Mouse (Mus musculus) left cerebral cortex, postnatal 36 days (tissue): ENCODE measurements around the gene Lclat1. TPM values are rescaled to one million over a fixed set of nuclear protein-coding genes. Genes with fewer than 3 reads are reported as not detected.

Experiments
- DNase-seq, 2 experiments: peaks; one replicate each; pipeline ENCODE4 v3.0.0; 2021 to 2022; ENCODE audit warnings: low spot score in 2 of 2, mixed read lengths in 1 of 2
- intact Hi-C: fragments of 180-260 bp; cut with DNase I; formaldehyde crosslinking; loops from one replicate; pipeline ENCODE4 v1.15.1; 2025
- total RNA-seq, 2 experiments: library from RNA; stranded (reverse); gene quantifications; 2 replicates each; pipeline ENCODE4 v1.2.3; 2021

Gene Lclat1
- total RNA-seq, 2 experiments from 2014 or later, result 36.9 to 42.0 TPM

DNA sequence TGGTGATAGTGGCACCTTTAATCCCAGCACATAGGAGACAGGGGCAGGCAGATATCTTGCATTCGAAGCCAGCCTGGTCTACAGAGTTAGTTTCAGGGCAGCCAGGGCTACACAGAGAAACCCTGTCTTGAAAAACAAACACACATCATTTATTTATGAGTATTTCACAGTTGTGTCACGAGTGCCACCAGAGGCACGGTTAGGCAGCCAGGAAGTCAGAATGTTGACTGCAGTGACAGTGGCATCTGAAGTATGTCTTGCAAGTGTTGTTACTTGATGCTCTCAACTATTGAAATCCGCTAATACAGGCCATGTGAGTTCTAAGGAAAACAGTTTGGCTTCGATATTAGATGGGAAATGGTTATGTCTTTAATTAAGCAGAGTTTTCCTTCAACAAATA, 67.9 kb downstream of the Lclat1 start:
- intact Hi-C loops, result no loop called here
- DNase-seq, result no peak

DNA sequence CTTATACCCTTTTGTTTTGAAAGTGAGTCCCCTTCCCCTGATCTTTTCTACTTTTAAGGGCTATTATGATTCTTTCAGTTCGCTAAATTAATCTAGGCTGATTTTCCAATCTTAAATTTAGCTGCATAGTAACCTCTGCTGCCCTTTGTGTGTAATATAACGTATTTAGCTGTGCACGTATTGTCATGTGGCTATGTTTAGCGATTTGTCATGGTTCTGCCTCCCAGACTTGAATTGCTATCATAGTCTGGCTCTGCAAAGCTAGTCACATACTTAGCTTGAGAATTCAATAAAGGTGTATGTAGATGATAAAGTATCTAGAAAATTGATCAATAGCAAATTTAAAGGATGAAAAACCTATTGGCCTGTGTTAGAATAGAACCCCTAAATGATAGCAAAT, 69.3 kb downstream of the Lclat1 start:
- no peak for DNase-seq
- intact Hi-C loops, result no loop called here

DNA sequence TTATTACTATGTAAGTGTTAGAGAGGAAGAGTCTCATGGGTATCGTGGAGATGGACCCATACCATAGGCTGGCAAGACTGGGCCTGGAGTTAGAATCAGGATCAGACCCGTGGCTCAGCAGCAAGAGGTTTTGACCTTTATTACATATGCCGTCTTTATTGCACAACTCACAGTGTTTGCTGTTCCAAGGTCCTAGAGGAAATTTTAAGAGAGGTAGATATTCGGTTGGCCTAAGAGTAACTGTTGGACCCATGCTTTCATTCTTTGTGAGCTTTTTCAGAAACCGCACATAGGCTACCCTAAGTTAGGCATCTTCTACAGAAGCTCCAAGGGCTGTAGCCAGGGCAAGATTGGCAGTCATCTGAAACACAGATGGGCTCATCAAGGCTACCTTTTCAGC, 79.1 kb downstream of the Lclat1 start:
- intact Hi-C loops, result no loop called here
- DNase-seq, result no peak

DNA sequence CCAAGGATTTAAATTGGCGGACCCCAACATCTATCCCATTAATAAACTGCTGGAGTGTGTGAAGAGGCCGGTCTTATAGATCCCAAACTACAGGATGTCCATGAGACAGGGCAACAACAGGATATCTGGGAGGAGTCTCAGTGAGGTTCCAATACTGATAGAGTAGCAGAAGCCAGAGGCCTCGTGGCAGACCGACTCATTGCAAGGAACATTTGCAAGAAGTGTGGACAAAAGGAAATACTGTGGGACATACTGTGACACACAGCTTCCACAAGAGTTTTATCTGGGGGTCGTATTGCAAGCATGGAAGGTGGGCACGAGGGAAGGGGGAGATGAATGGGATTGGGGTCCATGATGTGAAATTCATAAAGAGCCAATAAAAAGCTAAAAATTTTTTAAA, 86.4 kb downstream of the Lclat1 start:
- no peak for DNase-seq
- intact Hi-C loops, result no loop called here

DNA sequence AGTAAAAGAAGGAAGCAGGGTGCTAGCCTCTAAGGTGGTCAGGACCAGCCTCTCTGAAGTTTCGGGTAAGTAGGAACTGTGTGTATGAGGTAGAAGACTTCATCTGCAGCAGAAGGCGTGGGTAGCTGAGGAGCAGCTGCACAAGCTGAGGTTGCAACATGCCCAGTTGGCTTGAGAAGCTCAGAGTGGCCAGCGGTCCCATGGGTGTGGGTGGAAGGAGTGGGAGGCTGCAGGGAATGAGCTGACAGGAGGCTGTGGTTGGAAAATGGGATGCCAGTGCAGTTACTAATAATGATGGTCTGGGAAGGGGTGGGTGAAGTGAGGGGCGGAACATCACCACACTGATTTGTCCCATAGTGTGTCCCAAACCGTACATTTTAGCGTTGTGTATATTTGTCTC, 86.8 kb downstream of the Lclat1 start:
- peak; percentile 15 to 18 for DNase-seq
- intact Hi-C loops, result no loop called here

DNA sequence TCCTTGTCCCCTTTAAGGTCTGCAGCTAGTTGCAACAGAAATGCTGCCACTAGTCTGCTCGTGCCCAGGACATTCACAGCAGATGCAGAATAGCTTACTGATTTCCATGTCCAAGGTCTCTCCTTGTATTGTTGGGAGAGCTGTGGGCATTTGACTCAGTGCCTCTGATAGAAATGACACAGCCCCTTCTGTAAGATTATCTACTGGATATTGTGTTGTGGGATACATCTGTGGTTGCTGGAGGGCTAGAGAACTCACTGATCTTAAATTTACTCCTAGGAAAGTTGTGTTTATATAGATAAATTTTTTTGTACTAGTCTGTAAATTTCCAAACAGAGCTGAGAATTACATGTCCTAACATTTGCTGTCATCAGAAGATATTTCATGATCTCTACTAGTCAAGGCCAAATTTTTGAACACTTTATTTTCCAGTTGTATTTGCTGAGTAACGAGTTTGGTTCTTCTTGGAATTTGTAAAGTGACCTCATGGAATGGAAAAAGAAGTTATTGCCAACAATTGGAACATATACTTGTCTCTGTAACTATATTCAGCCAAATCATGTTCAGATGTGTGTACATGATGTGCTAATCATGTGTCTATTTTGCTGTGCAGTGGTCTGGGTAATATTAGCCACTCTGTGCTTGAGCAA, 87.4 kb downstream of the Lclat1 start:
- DNase-seq, result no peak
- intact Hi-C loops, result no loop called here

DNA sequence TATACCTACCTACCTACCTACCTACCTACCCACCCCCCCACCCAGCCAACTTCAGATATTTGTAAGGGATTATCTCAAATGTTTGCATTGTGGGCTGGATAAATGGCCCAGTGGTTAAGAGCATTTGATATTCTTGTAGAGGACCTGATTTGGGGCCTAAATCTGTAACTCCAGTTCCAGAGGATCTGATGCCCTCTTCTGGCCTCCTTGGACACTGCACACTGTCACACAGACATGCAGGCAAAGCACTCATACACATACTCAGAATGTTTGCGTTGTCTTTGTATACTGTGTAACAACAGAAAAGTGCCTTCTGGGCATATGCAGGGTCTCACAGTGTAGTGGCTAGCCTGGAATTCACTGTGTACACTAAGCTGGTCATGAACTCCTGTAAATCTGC, 88.4 kb downstream of the Lclat1 start:
- no peak for DNase-seq
- intact Hi-C loops, result no loop called here

DNA sequence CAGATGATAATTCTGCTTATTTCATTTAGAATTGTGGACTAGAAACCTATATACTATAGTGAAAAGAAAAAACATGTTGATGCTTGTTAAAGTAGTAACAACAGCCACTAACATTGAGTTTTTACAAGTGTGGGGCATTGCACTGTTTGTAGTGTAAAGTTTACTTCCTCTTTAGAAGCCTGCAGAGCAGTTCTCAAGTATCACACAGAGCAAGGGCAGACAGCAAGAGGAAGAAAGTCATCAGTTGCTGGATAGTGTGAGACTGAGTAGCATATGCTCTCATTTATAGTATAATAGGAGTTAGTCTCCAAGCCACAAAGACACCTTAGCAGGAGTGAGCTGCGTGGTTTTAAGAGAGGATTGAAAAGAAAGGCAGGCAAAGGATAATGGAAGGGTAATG, 89.9 kb downstream of the Lclat1 start:
- intact Hi-C loops, result no loop called here
- DNase-seq, result no peak

DNA sequence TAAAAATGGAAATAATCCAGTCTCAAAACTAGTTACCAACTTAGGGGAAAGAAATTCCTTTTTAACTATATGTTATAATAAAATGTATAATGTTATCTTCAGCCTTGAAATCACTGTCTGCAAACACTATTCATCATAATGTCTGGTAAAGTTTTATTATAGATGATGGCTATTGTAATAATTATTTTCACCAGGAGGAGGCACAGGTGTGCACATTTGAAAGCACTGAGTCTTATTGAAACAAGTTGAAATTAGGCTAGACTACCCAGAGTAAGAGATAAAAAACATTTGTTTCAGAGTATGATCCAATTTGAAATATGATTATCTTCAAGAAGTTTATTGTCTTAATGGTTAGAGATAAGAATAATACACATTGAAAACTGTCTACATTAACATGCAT, 91.6 kb downstream of the Lclat1 start:
- intact Hi-C loops, result no loop called here

DNA sequence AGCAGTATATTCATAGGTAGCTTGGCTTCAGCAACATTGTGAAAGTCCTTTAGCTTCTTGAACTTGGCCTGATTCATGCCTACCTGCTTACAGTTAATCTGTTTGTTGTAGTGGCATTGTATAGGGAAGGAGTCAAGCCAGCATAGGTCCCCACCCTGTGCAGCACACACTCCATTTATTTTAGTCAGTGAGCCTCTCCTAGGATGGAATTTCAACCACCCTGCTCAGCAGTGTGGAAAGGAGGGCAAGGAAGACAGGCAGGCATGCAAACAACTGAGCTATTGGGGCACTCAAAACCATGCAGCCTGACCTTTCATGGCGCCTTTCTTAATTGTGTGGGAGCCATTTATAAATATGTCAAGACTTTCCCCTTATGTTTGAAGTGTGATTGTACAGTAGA, 92.6 kb downstream of the Lclat1 start:
- no peak for DNase-seq
- intact Hi-C loops, result no loop called here

More for the DNA sequence above, 91.6 kb downstream of the Lclat1 start:
- no peak for DNase-seq

DNA sequence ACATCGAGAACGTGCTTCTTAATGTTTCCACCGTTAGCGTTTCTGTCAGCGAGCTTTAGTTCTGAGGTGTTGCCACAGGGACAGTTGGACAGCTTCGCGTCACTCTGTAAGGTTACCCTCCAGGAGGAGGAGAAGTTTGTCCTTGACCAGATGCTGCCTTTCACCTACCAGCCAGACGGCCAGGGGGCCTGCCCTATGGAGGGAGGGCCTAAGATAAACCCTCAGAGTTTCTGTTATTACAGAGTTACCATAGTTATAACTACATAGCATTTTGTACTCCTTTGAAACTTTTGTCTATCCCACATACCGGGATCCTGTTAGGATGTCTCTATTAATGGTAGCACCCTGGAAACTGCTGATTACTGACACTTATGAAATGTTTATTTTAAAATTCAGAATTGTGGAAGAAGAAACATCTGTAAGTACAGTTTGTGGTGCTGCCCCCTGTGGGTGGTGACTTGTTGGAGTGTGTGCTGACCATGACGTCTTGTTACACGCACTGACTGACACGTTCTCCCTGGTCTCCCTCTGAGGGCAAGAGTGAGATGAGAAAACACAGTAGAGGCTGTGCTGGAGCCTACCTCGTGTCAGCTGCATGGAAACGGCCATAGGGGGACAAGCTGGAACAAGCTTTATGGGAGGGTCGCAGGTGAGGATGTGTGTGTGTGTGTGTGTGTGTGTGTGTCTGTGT, 96.0 kb downstream of the Lclat1 start:
- DNase-seq, result no peak
- intact Hi-C loops, result no loop called here

DNA sequence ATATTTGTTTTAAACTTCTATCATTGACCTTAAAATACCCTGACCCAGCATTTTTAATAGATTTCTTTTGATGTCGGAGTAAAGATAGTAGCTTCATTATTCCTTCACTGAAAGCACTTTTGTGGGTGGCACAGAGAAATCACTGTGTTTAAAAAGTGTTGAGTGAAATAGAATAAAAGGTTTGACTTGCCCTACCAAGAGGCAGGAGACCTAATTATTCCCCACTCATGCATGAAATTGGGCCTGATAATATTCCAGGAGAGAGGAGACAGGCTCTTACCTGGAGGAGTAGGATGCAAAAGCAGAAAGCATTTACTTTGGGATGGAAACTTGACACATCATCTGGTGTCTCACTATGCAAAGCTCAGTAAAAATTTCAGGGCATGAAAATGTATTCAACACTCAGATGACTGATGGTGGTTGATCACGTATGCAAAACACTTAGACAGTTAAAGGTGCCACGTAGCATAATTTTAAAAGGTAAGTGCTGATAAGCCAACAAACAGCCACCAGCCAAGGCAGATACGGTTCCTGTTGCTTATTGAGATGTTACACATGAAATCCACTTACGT, 103.3 kb downstream of the Lclat1 start:
- DNase-seq, result no peak
- intact Hi-C loops, result no loop called here

DNA sequence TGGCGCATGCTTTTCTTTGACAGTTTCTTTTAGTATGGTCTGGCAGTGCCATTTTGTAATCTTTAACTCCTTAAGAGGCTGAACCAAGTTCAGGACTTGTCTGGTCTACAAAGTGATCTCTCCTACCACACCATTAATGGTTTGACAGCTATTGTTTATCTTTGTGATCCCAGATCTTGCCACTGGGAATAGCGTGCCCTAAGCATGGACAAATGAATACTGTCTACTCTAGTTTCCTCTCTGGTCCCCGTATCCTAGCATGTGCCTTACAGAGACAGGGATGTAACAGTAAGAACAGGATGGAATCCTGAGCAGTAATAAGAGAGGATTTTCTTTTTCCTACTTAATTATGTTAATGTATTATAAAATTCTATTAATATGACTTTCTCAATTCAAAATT, 105.0 kb downstream of the Lclat1 start:
- DNase-seq, result no peak
- intact Hi-C loops, result no loop called here

DNA sequence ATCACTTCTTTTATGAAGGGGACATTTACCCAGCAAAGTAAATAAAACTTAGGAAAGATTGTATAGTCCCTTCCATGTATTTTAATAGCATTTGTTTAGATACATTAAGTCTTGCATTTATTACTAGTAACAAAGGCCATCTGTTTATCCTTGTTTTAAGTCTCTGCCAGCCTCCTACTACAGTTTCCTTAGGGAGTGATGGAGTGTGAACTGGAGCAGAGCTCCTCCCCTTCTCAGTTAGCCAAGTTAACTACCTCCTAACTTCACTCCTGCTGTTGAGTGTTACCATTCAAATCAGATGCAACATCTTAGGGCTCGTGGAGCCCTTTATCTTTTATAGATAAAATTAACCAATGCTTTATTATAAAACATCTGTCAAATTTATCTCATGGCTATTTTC, 105.4 kb downstream of the Lclat1 start:
- DNase-seq, result no peak
- intact Hi-C loops, result no loop called here

DNA sequence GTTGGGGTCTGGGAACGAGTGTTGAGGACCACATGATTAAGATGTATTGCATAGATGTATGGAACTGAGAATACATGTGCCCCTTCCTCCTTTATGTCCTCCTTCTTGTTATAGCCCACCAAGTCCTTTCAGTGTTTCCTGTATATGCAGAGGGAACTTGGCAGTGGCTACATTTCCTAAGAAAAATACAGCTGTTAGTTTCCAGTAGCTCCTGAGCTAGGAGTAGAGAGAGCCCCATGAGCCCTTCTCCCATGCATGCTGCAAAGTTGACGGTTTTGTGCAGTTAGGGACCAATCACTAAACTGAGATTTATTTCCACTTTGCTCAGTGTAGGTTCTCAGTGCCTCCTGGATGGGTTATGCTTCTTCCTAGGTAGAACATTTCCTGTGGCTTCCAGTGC, 105.9 kb downstream of the Lclat1 start:
- intact Hi-C loops, result no loop called here

DNA sequence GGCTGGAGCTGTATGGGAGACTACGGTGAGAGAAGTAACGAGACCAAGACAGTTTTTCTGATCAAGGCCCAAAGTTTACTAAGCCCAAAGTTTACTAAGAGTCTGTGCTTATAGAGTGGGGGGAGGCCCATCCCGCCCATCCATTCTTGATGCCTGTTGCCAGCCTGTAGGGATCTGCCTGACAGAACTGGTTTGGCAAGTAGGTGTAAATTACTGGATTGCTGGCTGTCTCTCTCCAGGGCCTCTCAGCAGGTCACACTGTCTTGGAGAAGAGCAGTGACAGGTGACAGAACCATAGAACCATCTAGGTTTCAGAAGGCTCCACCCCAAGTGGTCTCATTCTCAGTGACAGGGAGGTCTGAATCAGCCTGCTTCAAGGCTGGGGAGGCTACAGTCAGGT, 109.5 kb downstream of the Lclat1 start:
- no peak for DNase-seq
- intact Hi-C loops, result no loop called here

More for the DNA sequence above, 105.9 kb downstream of the Lclat1 start:
- DNase-seq, result no peak

DNA sequence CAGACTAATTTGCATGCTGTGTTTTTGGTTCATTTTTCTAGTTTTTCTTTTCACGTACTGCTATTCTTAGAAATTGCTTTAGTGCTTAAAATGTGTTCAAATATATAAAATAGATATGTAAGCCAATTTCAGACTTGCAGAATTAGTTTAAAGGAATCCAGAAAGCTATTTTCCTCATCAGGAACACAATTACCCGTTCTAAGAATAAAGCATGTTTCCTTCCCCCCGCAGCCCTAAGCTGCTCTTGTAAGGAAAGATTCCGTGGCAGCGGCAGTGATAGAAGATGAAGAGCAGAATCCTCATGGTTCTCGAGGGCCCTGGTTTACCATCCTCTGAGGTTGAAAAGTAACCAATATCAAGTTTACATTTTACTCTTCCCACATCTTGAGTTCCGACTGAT, 113.0 kb downstream of the Lclat1 start:
- DNase-seq, result no peak
- intact Hi-C loops, result no loop called here

DNA sequence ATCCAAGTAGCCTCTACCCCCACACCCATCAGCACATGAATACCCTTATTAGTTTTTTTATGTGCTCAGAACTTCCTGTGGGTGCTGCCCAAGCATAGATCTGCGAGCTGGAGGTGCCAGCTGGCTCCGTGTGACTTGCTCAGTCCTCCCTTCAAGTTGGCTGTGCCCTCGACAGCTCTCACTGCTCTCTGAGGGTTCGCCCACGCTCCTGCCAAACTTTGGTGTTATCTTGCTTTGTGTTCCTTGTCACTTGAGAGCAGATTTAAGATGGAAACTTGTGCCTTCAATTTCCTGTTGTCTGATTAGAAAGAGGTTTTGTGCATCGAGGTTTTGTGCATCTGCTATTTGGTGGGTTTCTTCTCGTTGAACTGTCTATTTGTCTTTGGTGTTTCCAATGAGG, 114.3 kb downstream of the Lclat1 start:
- DNase-seq, result no peak

DNA sequence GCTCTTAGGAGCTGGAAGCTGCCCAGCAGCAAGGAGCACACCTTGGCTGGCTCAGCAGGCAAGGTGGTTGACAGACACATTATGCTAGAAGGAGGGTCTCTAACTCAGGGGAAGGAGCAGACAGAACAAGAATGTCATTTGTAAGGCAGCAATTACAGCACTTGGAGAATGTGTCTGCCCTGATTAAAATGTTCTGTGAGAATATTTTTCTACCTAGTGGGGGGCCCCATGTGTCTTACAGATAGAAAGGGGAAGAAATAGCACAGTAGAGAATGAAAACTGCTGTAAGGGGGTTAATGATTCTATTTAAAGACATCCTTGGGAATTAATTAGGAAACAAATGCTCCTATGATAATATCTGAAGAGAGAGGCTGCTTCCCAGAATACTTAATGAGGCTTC, 117.7 kb downstream of the Lclat1 start:
- intact Hi-C loops, result no loop called here
- no peak for DNase-seq

More for the DNA sequence above, 114.3 kb downstream of the Lclat1 start:
- intact Hi-C loops, result no loop called here

DNA sequence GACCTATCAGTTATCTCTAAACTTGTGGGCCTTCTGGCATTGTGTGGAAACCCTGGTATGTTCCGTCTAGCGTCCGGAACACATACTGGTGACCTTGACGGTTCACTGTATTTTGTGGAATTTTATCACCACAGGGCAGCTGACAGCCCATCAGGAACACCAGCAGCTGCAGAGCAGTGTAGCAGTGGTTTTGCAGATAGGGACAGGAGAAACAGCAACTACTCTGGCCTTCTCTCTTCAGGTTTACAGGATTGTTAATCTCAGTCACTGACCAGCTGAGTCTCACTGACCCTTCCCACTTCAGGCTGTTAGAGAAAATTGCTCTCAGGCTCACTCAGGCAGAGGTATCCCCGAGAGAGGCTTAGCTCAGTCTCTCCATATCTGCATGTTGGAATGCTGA, 118.2 kb downstream of the Lclat1 start:
- DNase-seq, result no peak
- intact Hi-C loops, result no loop called here

DNA sequence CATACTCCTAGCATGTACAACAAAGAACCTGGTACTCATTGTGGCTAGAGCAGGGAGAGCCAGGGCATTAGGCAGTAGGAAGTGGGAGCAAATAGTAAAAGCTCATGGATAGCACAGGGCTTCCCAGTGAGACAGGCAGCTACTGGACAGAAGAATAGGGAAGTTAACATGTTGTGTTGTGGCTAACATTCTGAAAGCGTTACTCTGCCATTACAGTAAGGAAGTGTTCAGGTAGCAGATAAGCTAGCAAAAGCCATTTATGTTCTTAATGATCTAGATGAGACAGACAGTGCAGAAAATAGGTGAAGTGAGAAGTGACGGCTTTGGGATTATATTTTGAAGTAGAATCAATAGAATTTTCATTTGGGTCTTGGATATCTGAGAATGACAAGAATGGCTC, 118.8 kb downstream of the Lclat1 start:
- intact Hi-C loops, result no loop called here
- DNase-seq, result no peak
